Mouse (Mus musculus): Measurements from ENCODE around the gene Atp2a2. TPM values are rescaled to one million over a fixed set of nuclear protein-coding genes. Genes with fewer than 3 reads are reported as not detected.
A peak's percentile ranks its signal among the peaks of the same experiment; 100 is the strongest.
"Not testable (repeated sequence)": the region's sequence is repeated elsewhere in the genome, so short reads cannot be mapped to it uniquely, and the experiment has no call there.

Gene Atp2a2
- polyA plus RNA-seq, 1 experiment from 2014 or later: 29.1 TPM

- H3K9me3 ChIP-seq; H3K27me3 ChIP-seq; H3K4me1 ChIP-seq; H3K4me3 ChIP-seq; H3K9ac ChIP-seq; H3K4me2 ChIP-seq; H3K27ac ChIP-seq; ATAC-seq (ENCODE audit: insufficient number of reproducible peaks, low FRiP score, low TSS enrichment, low read depth): not testable (repeated sequence)
- 81% methylated on average over 9 of the region's 9 CpGs for WGBS
- peaks cover 99% of the 10 kb centered on the region for H3K36me3 ChIP-seq
These were observed 45.0 kb downstream of the Atp2a2 start for GRCm38 (mm10) chr5:122457054-122457453.

GRCm38 (mm10) chr5:122455584-122455983 is 46.4 kb downstream of the Atp2a2 start:
- 90% methylated on average over 3 of the region's 3 CpGs for WGBS
- H3K9me3 ChIP-seq: no peaks in the 10 kb centered on the region
- no peak overlapping the region for H3K4me3 ChIP-seq
- no peak overlapping the region for H3K4me2 ChIP-seq
- H3K4me1 ChIP-seq: no peaks in the 10 kb centered on the region
- H3K27ac ChIP-seq: no peak overlapping the region
- ATAC-seq (ENCODE audit: insufficient number of reproducible peaks, low FRiP score, low TSS enrichment, low read depth): no peak
- no peaks in the 10 kb centered on the region for H3K27me3 ChIP-seq
- no peak overlapping the region for H3K9ac ChIP-seq
- H3K36me3 ChIP-seq: peaks cover 90% of the 10 kb centered on the region

GRCm38 (mm10) chr5:122454883-122455282 is 47.1 kb downstream of the Atp2a2 start:
- Histone ChIP-seq H3K36me3 (peaks cover 83% of the 10 kb centered on the region), H3K4me3 (no peak overlapping the region), H3K9ac (no peak overlapping the region), H3K9me3 (no peaks in the 10 kb centered on the region), H3K4me2 (no peak overlapping the region), H3K27me3 (no peaks in the 10 kb centered on the region), H3K4me1 (no peaks in the 10 kb centered on the region), H3K27ac (no peak overlapping the region)
- 90% methylated on average over 3 of the region's 3 CpGs for WGBS
- ATAC-seq (ENCODE audit: insufficient number of reproducible peaks, low FRiP score, low TSS enrichment, low read depth): no peak

GRCm38 (mm10) chr5:122454442-122454841 is 47.6 kb downstream of the Atp2a2 start:
- Histone ChIP-seq H3K27me3 (no peaks in the 10 kb centered on the region), H3K27ac (no peak overlapping the region), H3K9ac (no peak overlapping the region), H3K4me2 (no peak overlapping the region), H3K4me3 (no peak overlapping the region), H3K4me1 (no peaks in the 10 kb centered on the region), H3K9me3 (no peaks in the 10 kb centered on the region), H3K36me3 (peaks cover 79% of the 10 kb centered on the region)
- no peak for ATAC-seq (ENCODE audit: insufficient number of reproducible peaks, low FRiP score, low TSS enrichment, low read depth)
- WGBS: 88% methylated on average over 4 of the region's 4 CpGs

GRCm38 (mm10) chr5:122453188-122453587 is 48.8 kb downstream of the Atp2a2 start:
- no peak overlapping the region for H3K4me2 ChIP-seq
- no peaks in the 10 kb centered on the region for H3K27me3 ChIP-seq
- H3K27ac ChIP-seq: no peak overlapping the region
- H3K4me1 ChIP-seq: no peaks in the 10 kb centered on the region
- no peak overlapping the region for H3K9ac ChIP-seq
- no peak overlapping the region for H3K4me3 ChIP-seq
- ATAC-seq (ENCODE audit: insufficient number of reproducible peaks, low FRiP score, low TSS enrichment, low read depth): no peak
- peaks cover 74% of the 10 kb centered on the region for H3K36me3 ChIP-seq
- no peaks in the 10 kb centered on the region for H3K9me3 ChIP-seq
- WGBS: 81% methylated on average over 6 of the region's 6 CpGs

- Histone ChIP-seq H3K27ac (no peak overlapping the region; the same call in 1 of the 2 replicates), H3K9ac (no peak overlapping the region), H3K4me2 (no peak overlapping the region), H3K4me3 (no peak overlapping the region), H3K27me3 (no peaks in the 10 kb centered on the region), H3K9me3 (no peaks in the 10 kb centered on the region), H3K4me1 (no peaks in the 10 kb centered on the region), H3K36me3 (peaks cover 67% of the 10 kb centered on the region)
- no peak for ATAC-seq (ENCODE audit: insufficient number of reproducible peaks, low FRiP score, low TSS enrichment, low read depth)
- 79% methylated on average over 7 of the region's 7 CpGs for WGBS
These were observed 49.8 kb downstream of the Atp2a2 start for GRCm38 (mm10) chr5:122452194-122452593.

GRCm38 (mm10) chr5:122451324-122451723 is 50.7 kb downstream of the Atp2a2 start:
- Histone ChIP-seq H3K9ac (no peak overlapping the region), H3K4me1 (no peaks in the 10 kb centered on the region), H3K36me3 (peaks cover 65% of the 10 kb centered on the region), H3K9me3 (no peaks in the 10 kb centered on the region), H3K4me3 (no peak overlapping the region), H3K27me3 (no peaks in the 10 kb centered on the region), H3K4me2 (no peak overlapping the region), H3K27ac (no peak overlapping the region)
- no peak for ATAC-seq (ENCODE audit: insufficient number of reproducible peaks, low FRiP score, low TSS enrichment, low read depth)
- 85% methylated on average over 5 of the region's 5 CpGs for WGBS

- Histone ChIP-seq H3K4me2 (no peak overlapping the region), H3K27ac (no peak overlapping the region), H3K9me3 (no peaks in the 10 kb centered on the region), H3K4me3 (no peak overlapping the region), H3K27me3 (no peaks in the 10 kb centered on the region), H3K9ac (no peak overlapping the region), H3K4me1 (no peaks in the 10 kb centered on the region), H3K36me3 (peaks cover 66% of the 10 kb centered on the region)
- no peak for ATAC-seq (ENCODE audit: insufficient number of reproducible peaks, low FRiP score, low TSS enrichment, low read depth)
- WGBS: 70% methylated on average over 5 of the region's 5 CpGs
These were observed 51.1 kb downstream of the Atp2a2 start for GRCm38 (mm10) chr5:122450913-122451317.

- H3K9ac ChIP-seq: no peak overlapping the region
- H3K4me2 ChIP-seq: no peak overlapping the region
- H3K4me1 ChIP-seq: no peaks in the 10 kb centered on the region
- no peaks in the 10 kb centered on the region for H3K27me3 ChIP-seq
- H3K36me3 ChIP-seq: peaks cover 66% of the 10 kb centered on the region
- no peak for ATAC-seq (ENCODE audit: insufficient number of reproducible peaks, low FRiP score, low TSS enrichment, low read depth)
- H3K27ac ChIP-seq: no peak overlapping the region
- no peaks in the 10 kb centered on the region for H3K9me3 ChIP-seq
- H3K4me3 ChIP-seq: no peak overlapping the region
- 70% methylated on average over 7 of the region's 7 CpGs for WGBS
These were observed 52.1 kb downstream of the Atp2a2 start for GRCm38 (mm10) chr5:122449946-122450345.

GRCm38 (mm10) chr5:122448869-122449268 is 53.2 kb downstream of the Atp2a2 start:
- ATAC-seq (ENCODE audit: insufficient number of reproducible peaks, low FRiP score, low TSS enrichment, low read depth): no peak
- H3K4me1 ChIP-seq: no peaks in the 10 kb centered on the region
- no peak overlapping the region for H3K4me2 ChIP-seq
- H3K27ac ChIP-seq: no peak overlapping the region
- WGBS: 81% methylated on average over 5 of the region's 5 CpGs
- H3K36me3 ChIP-seq: peaks cover 66% of the 10 kb centered on the region
- H3K27me3 ChIP-seq: no peaks in the 10 kb centered on the region
- no peaks in the 10 kb centered on the region for H3K9me3 ChIP-seq
- H3K4me3 ChIP-seq: no peak overlapping the region
- H3K9ac ChIP-seq: no peak overlapping the region

- Histone ChIP-seq H3K4me3 (no peak overlapping the region), H3K4me1 (no peaks in the 10 kb centered on the region), H3K4me2 (no peak overlapping the region), H3K9me3 (no peaks in the 10 kb centered on the region), H3K27ac (peak overlapping the region; percentile 12; the same call in 1 of the 2 replicates), H3K27me3 (no peaks in the 10 kb centered on the region), H3K9ac (no peak overlapping the region), H3K36me3 (peaks cover 66% of the 10 kb centered on the region)
- WGBS: 85% methylated on average over 8 of the region's 8 CpGs
- ATAC-seq (ENCODE audit: insufficient number of reproducible peaks, low FRiP score, low TSS enrichment, low read depth): no peak
These were observed 54.2 kb downstream of the Atp2a2 start for GRCm38 (mm10) chr5:122447857-122448256.

GRCm38 (mm10) chr5:122445051-122445610 is 56.9 kb downstream of the Atp2a2 start:
- Histone ChIP-seq H3K27ac (no peak overlapping the region), H3K4me2 (no peak overlapping the region), H3K4me1 (no peaks in the 10 kb centered on the region), H3K27me3 (no peaks in the 10 kb centered on the region), H3K4me3 (no peak overlapping the region), H3K9me3 (no peaks in the 10 kb centered on the region), H3K36me3 (peaks cover 80% of the 10 kb centered on the region), H3K9ac (no peak overlapping the region)
- ATAC-seq (ENCODE audit: insufficient number of reproducible peaks, low FRiP score, low TSS enrichment, low read depth): no peak
- 89% methylated on average over 11 of the region's 11 CpGs for WGBS

- H3K36me3 ChIP-seq: peaks cover 86% of the 10 kb centered on the region
- 92% methylated on average over 10 of the region's 10 CpGs for WGBS
- H3K4me1 ChIP-seq: no peaks in the 10 kb centered on the region
- H3K9me3 ChIP-seq: no peaks in the 10 kb centered on the region
- ATAC-seq (ENCODE audit: insufficient number of reproducible peaks, low FRiP score, low TSS enrichment, low read depth): no peak
- no peak overlapping the region for H3K27ac ChIP-seq
- no peak overlapping the region for H3K4me2 ChIP-seq
- H3K9ac ChIP-seq: no peak overlapping the region
- no peak overlapping the region for H3K4me3 ChIP-seq
- H3K27me3 ChIP-seq: no peaks in the 10 kb centered on the region
These were observed 57.5 kb downstream of the Atp2a2 start for GRCm38 (mm10) chr5:122444492-122444891.

Measured in limb, embryonic 15.5 days (tissue).